Mouse (Mus musculus) heart, adult 11 months (tissue): ENCODE measurements around the gene Xpo6.

Source experiments
- DNase-seq: peaks from one replicate; pipeline ENCODE4 v3.0.0; 2022

Gene Xpo6

GRCm38 (mm10) chr7:126075058-126075457, 125.2 kb downstream of the Xpo6 start:
- peak; percentile 77 for DNase-seq

DNA sequence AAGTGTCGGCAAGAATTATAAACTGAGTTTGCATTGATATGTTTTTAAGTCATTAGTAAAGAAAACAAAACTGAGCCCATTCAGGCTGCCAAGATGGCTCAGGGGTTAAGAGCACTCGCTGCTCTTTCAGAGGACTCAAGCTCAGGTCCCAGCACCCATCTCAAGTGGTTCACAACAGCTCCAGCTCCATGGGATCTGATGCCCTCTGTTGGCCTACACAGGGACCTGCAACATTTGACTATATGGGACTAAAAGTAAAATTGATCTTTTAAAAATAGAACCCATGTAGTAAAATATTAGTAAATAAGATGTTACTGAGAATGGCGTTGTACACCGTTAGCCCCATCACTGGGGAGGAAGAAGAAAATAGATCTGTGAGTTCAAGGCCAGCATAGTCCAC, 130.0 kb downstream of the Xpo6 start:
- no peak for DNase-seq

DNA sequence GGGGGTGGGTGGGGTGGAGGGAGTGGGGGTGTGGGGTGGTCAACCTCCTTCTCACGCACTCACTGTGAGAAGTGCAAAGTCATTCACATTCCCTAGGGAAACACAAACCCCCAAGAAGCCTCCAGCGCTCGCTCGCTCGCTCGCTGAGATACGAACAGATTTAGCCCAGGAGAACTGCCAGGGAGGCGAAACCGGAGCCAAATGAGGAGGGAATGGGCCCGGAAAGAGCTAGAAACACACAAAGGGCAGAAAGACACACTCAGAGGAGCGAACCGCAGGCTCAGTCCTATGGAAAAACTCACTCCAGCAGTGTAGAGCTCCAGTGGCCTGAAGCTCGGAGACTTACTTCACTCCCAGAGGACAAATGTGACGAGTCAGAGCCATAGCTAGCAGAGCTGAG, 133.5 kb downstream of the Xpo6 start:
- DNase-seq: peak; percentile 96

- no peak for DNase-seq
Observed at GRCm38 (mm10) chr7:126065243-126065876, 134.9 kb downstream of the Xpo6 start.

- no peak for DNase-seq
Observed at GRCm38 (mm10) chr7:126062228-126062627, 138.1 kb downstream of the Xpo6 start.

GRCm38 (mm10) chr7:126058918-126059317, 141.4 kb downstream of the Xpo6 start:
- DNase-seq: no peak

- DNase-seq: no peak
Observed at GRCm38 (mm10) chr7:126057332-126057914, 142.9 kb downstream of the Xpo6 start.

GRCm38 (mm10) chr7:126054574-126054973, 145.7 kb downstream of the Xpo6 start:
- DNase-seq: no peak

DNA sequence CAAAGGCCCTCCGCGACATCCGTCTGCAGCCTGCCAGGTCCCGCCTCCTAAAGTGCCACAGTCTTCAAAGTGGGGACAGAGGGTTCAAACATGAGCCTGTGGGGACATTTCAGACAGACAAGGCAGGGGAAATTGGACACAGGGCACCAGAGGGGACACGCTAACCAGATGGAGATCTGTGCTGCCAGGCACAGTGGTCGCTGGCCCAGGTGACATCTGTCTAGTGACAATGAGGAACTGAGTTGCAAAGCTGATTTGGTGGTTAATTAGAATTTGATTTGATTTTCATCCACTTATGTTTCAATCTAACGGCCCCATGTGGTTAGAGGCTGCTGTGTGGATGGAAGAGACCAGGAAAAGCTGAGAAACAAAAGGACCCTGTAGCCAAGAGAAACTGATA, 146.7 kb downstream of the Xpo6 start:
- DNase-seq: no peak

DNA sequence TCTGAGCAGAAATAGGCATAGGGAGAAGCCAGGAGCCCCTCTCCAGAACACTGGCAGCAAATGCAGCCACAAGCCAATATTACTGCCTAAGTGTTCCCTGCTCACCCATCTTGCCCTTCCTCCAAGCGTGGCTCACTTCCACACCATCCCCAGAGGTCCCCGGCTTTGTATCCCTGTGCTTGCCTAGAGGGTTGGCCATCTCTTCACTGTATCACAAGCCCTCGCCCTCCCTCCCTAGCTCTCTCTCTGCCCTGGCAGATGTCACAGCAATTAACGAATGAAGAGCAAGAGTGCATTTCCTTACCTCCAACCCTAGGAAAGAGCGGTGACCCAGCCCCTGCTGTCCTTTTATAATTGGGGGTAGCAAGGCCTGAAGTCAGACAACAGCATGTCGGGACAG, 148.4 kb downstream of the Xpo6 start:
- DNase-seq: no peak
